28 mouse cellular contexts compared by ENCODE assay signal in genomic region chr7:135132461-135132860, GRCm38 (mm10).
DNase-seq lines count a peak whose midpoint lies in the region; ATAC-seq and TF ChIP-seq lines count a peak whose summit lies in the region.
"Had no signal": no experiment of that assay in that cellular context is flagged by ENCODE, and none has a peak within 500 bp of the region (broad histone marks: within the 10 kb centered on the region; RNA-seq: fewer than 3 reads in every experiment).

No protein-coding gene starts in this region.

- no peak for TF ChIP-seq CTCF in hindbrain, postnatal 0 days (IDR thresholded peaks at IDR 0.05; ENCODE audit: low read depth)
- TF ChIP-seq CTCF in midbrain, postnatal 0 days (IDR thresholded peaks at IDR 0.05) = no peak
- no peak for TF ChIP-seq CTCF in forebrain, postnatal 0 days (IDR thresholded peaks at IDR 0.05; ENCODE audit: low read depth)

- H3K27ac ChIP-seq in hindbrain, postnatal 0 days = no peak overlapping the region
- H3K27ac ChIP-seq in hindbrain, embryonic 12.5 days = no peak overlapping the region
- no peak overlapping the region for H3K27ac ChIP-seq in midbrain, postnatal 0 days (ENCODE audit: low read depth, low read length)
- no peak overlapping the region for H3K27ac ChIP-seq in midbrain, embryonic 16.5 days (ENCODE audit: low read length)
- H3K27ac ChIP-seq in forebrain, postnatal 0 days (ENCODE audit: low read depth, low read length) = no peak overlapping the region
- H3K27ac ChIP-seq: embryonic facial prominence, embryonic 13.5 days; heart, embryonic 13.5 days; hindbrain, embryonic 15.5 days; layer of hippocampus, adult 2 months; left cerebral cortex, adult 2 months; liver, embryonic 12.5 days; macrophage; midbrain, embryonic 13.5 days; neural tube, embryonic 15.5 days; stomach, embryonic 15.5 days had no signal

- H3K4me3 ChIP-seq in hindbrain, postnatal 0 days (ENCODE audit: low read length) = no peak overlapping the region
- H3K4me3 ChIP-seq in hindbrain, embryonic 12.5 days = no peak overlapping the region
- no peak overlapping the region for H3K4me3 ChIP-seq in midbrain, postnatal 0 days (ENCODE audit: low read depth, low read length)
- H3K4me3 ChIP-seq in midbrain, embryonic 16.5 days (ENCODE audit: low read depth, low read length) = no peak overlapping the region
- no peak overlapping the region for H3K4me3 ChIP-seq in forebrain, postnatal 0 days (ENCODE audit: low read depth, low read length)
- H3K4me3 ChIP-seq: embryonic facial prominence, embryonic 13.5 days; heart, embryonic 13.5 days; hindbrain, embryonic 15.5 days; layer of hippocampus, adult 2 months; left cerebral cortex, adult 2 months; liver, embryonic 12.5 days; midbrain, embryonic 13.5 days; neural tube, embryonic 15.5 days; stomach, embryonic 15.5 days had no signal

- peak; percentile 31 for DNase-seq in hindbrain, postnatal 0 days (ENCODE audit: low spot score)
- peak; percentile 27 for DNase-seq in midbrain, postnatal 0 days (ENCODE audit: low spot score)
- DNase-seq in cerebellum, adult 9-11 months = peak; percentile 79
- no peak for DNase-seq in kidney, adult 8-10 months
- no peak for DNase-seq in kidney, postnatal 36 days
- no peak for DNase-seq in forebrain, postnatal 0 days
- DNase-seq: adrenal gland, adult 8-10 months; embryo, embryonic 11 days; gastrocnemius, postnatal 10 days; heart, postnatal 10 days; kidney, adult 2 months; kidney, postnatal 14 days; lung, adult 18-20 months; retina, postnatal 1 day; right cerebral cortex, postnatal 14 days had no signal

- H3K4me1 ChIP-seq in hindbrain, postnatal 0 days (ENCODE audit: insufficient read depth, low read length) = 0 out of 2 replicates have a peak, but pooled peaks cover 4% of the 10 kb centered on the region
- H3K4me1 ChIP-seq in hindbrain, embryonic 12.5 days = peaks cover 8% of the 10 kb centered on the region
- no peaks in the 10 kb centered on the region for H3K4me1 ChIP-seq in midbrain, postnatal 0 days (ENCODE audit: insufficient read depth, low read length)
- H3K4me1 ChIP-seq in midbrain, embryonic 16.5 days (ENCODE audit: control insufficient read depth, insufficient read depth, low read length) = peaks cover 5% of the 10 kb centered on the region
- no peaks in the 10 kb centered on the region for H3K4me1 ChIP-seq in forebrain, postnatal 0 days (ENCODE audit: insufficient read depth)
- H3K4me1 ChIP-seq: embryonic facial prominence, embryonic 13.5 days; liver, embryonic 12.5 days; stomach, embryonic 15.5 days had no signal

- no peaks in the 10 kb centered on the region for H3K36me3 ChIP-seq in hindbrain, postnatal 0 days (ENCODE audit: insufficient read depth, low read length)
- no peaks in the 10 kb centered on the region for H3K36me3 ChIP-seq in hindbrain, embryonic 12.5 days
- H3K36me3 ChIP-seq in midbrain, postnatal 0 days (ENCODE audit: insufficient read depth, low read length) = no peaks in the 10 kb centered on the region; the same call in 1 of the 2 replicates
- no peaks in the 10 kb centered on the region for H3K36me3 ChIP-seq in midbrain, embryonic 16.5 days (ENCODE audit: control insufficient read depth, insufficient read depth, low read length)
- no peaks in the 10 kb centered on the region for H3K36me3 ChIP-seq in forebrain, postnatal 0 days (ENCODE audit: insufficient read depth)
- H3K36me3 ChIP-seq: hindbrain, embryonic 15.5 days; liver, embryonic 12.5 days; midbrain, embryonic 13.5 days; neural tube, embryonic 15.5 days; stomach, embryonic 15.5 days had no signal

- no peak overlapping the region for H3K9ac ChIP-seq in hindbrain, postnatal 0 days (replicated peaks; ENCODE audit: low read length)
- H3K9ac ChIP-seq in hindbrain, embryonic 12.5 days = no peak overlapping the region
- no peak overlapping the region for H3K9ac ChIP-seq in midbrain, postnatal 0 days (replicated peaks; ENCODE audit: low read length, poor library complexity, severe bottlenecking)
- H3K9ac ChIP-seq in midbrain, embryonic 16.5 days (ENCODE audit: low read depth, low read length) = no peak overlapping the region
- H3K9ac ChIP-seq in forebrain, postnatal 0 days = no peak overlapping the region
- H3K9ac ChIP-seq: embryonic facial prominence, embryonic 13.5 days; heart, embryonic 13.5 days; hindbrain, embryonic 15.5 days; liver, embryonic 12.5 days; midbrain, embryonic 13.5 days; neural tube, embryonic 15.5 days; stomach, embryonic 15.5 days had no signal

- H3K9me3 ChIP-seq in hindbrain, postnatal 0 days (ENCODE audit: low read length) = no peaks in the 10 kb centered on the region
- H3K9me3 ChIP-seq in hindbrain, embryonic 12.5 days (replicated peaks) = no peaks in the 10 kb centered on the region
- H3K9me3 ChIP-seq in midbrain, postnatal 0 days (ENCODE audit: low read length) = no peaks in the 10 kb centered on the region
- no peaks in the 10 kb centered on the region for H3K9me3 ChIP-seq in midbrain, embryonic 16.5 days (replicated peaks; ENCODE audit: control insufficient read depth, low read length, poor library complexity, severe bottlenecking)
- no peaks in the 10 kb centered on the region for H3K9me3 ChIP-seq in forebrain, postnatal 0 days (ENCODE audit: low read length)
- H3K9me3 ChIP-seq: embryonic facial prominence, embryonic 13.5 days; heart, embryonic 13.5 days; hindbrain, embryonic 15.5 days; liver, embryonic 12.5 days; midbrain, embryonic 13.5 days; neural tube, embryonic 15.5 days; stomach, embryonic 15.5 days had no signal

- H3K27me3 ChIP-seq in hindbrain, postnatal 0 days (ENCODE audit: insufficient read depth, low read length) = no peaks in the 10 kb centered on the region
- H3K27me3 ChIP-seq in hindbrain, embryonic 12.5 days = peaks cover 17% of the 10 kb centered on the region
- H3K27me3 ChIP-seq in midbrain, postnatal 0 days (ENCODE audit: insufficient read depth, low read length) = no peaks in the 10 kb centered on the region
- no peaks in the 10 kb centered on the region for H3K27me3 ChIP-seq in midbrain, embryonic 16.5 days (ENCODE audit: control insufficient read depth, insufficient read depth, low read depth, low read length)
- H3K27me3 ChIP-seq in forebrain, postnatal 0 days (ENCODE audit: insufficient read depth, low read length) = no peaks in the 10 kb centered on the region
- H3K27me3 ChIP-seq: CH12.LX; embryonic facial prominence, embryonic 13.5 days; heart, embryonic 13.5 days; hindbrain, embryonic 15.5 days; liver, embryonic 12.5 days; neural tube, embryonic 15.5 days; stomach, embryonic 15.5 days had no signal

- no peak overlapping the region for H3K4me2 ChIP-seq in hindbrain, postnatal 0 days (ENCODE audit: low read depth, low read length)
- no peak overlapping the region for H3K4me2 ChIP-seq in hindbrain, embryonic 12.5 days (replicated peaks)
- H3K4me2 ChIP-seq in midbrain, postnatal 0 days (ENCODE audit: low read depth, low read length, poor library complexity, severe bottlenecking) = no peak overlapping the region
- no peak overlapping the region for H3K4me2 ChIP-seq in midbrain, embryonic 16.5 days (ENCODE audit: low read length)
- no peak overlapping the region for H3K4me2 ChIP-seq in forebrain, postnatal 0 days (ENCODE audit: low read depth)
- H3K4me2 ChIP-seq: embryonic facial prominence, embryonic 13.5 days; heart, embryonic 13.5 days; hindbrain, embryonic 15.5 days; liver, embryonic 12.5 days; midbrain, embryonic 13.5 days; neural tube, embryonic 15.5 days; stomach, embryonic 15.5 days had no signal

- no peak for ATAC-seq in hindbrain, postnatal 0 days
- ATAC-seq in hindbrain, embryonic 12.5 days (ENCODE audit: low FRiP score) = no peak
- ATAC-seq in midbrain, postnatal 0 days (ENCODE audit: low FRiP score) = no peak
- no peak for ATAC-seq in midbrain, embryonic 16.5 days
- no peak for ATAC-seq in forebrain, postnatal 0 days
- ATAC-seq: liver, embryonic 12.5 days; midbrain, embryonic 13.5 days had no signal

- WGBS in hindbrain, postnatal 0 days = 64% methylated on average over 4 of the region's 4 CpGs
- 81% methylated on average over 4 of the region's 4 CpGs for WGBS in hindbrain, embryonic 12.5 days
- 89% methylated on average over 4 of the region's 4 CpGs for WGBS in midbrain, postnatal 0 days
- WGBS in midbrain, embryonic 16.5 days = 86% methylated on average over 4 of the region's 4 CpGs
- 75% methylated on average over 4 of the region's 4 CpGs for WGBS in forebrain, postnatal 0 days

Comparison
In these comparisons a context has a peak if more than half of its experiments do, and no peak if none do; other contexts are left out.
1. DNase-seq: peak in hindbrain, postnatal 0 days (single experiment), midbrain, postnatal 0 days (single experiment) and cerebellum, adult 9-11 months (single experiment); none in kidney, adult 8-10 months (0 of 2), kidney, postnatal 36 days (0 of 2) and forebrain, postnatal 0 days (single experiment).